Mouse (Mus musculus): ENCODE measurements around the gene Med13l.

The Med13l gene

DNA sequence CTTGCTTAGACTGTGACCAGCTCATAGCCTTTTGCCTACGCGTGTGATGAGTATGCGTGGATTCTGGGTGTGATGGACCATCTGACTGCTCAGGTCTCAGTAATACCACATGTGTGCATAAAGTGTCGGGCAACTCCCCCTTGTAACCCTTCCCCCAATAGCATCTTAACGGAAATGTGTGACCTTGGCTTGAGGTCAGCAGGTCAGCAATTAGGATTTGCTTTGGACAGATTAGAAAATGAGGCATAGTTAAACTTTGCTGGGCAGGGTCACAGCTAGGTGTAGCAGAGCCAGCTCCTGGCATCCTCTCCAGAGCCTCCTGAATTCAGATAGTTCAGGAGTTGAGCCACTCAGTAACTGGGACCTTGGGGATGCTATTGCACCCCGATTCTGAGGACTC is 1.6 kb upstream of the Med13l start:
- no peak for DNase-seq

DNA sequence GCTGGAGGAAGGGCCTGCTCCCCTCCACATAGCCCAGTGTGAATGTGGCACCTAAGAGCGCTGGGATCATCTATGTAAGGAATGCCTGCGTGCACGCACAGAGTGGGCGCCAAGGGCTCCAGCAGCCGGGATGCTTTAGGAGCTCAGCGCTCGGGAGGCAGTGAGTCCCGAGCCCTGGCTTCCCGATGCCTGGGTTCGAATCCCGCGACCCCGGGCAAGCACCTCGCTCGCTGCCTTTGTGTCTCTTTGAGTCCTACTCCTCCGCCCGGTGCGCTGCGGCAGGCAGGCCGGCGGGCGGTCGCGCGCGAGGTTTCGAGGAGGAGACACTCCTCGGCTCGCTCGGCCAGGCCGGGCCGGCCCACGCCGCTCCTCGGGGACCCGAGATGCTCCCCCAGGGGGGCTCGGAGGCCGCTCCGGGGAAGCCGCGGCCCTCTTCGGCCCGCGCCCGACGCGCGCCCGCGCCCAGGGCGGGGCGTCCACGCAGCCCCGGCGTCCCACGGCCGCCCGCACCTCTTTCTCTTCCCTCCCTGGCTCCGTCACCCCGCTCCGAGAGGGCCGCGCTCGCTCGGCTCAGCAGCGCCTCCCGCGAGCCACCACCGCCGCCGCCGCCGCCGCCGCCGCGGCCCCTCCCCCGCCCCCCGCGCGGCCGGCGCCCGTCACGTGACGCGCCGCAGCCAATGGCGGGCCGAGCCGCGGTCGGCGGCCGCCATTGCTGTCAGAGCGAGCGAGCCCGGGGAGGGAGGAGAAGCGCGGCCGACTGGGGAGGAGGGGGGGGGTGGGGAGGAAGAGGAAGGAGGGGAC is 695 bp upstream of the Med13l start:
- DNase-seq, result peak; percentile 69 to 73

DNA sequence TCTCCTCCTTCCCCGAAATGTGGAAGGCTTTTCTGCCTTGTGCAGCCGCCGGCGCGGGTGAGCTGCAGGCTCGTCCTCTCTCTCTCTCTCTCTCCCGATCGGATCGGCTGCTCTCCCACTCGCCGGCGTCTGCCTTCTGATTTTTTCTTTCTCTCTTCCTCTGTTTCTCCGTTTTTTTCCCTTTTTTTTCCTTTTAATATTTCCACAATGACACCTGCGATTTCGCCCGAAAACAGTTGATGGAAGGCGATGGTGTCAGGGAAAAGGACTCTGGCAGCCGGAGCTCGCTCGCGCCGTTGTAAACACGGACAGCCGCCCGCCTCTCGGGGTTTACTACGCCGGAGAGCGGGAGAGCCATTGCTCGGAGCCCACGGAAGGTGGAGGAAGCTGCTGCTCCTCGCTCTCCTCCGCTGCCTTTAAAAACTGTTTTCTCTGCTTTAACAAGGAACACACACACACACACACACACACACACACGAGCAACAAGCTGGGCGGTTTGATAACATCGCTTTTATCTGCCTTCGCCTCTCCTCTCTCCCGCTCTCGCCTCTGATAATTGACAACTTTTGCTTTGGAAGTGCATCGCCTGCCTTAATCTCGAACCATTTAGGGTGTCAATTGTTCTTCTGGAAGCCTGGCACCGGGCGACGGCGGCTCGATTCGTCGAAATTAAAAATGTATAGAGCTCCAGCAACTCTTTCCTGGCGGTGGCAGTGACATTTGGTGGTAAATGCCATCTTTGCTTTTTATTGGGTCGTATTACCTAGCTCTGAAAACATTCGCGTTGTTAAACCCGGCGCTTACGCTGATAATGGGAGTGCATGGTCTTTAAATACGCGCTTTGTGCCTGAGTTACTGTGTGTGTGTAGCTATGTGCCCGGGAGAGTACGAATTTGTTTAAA is 858 bp downstream of the Med13l start:
- peak; percentile 33 to 40 for DNase-seq

DNA sequence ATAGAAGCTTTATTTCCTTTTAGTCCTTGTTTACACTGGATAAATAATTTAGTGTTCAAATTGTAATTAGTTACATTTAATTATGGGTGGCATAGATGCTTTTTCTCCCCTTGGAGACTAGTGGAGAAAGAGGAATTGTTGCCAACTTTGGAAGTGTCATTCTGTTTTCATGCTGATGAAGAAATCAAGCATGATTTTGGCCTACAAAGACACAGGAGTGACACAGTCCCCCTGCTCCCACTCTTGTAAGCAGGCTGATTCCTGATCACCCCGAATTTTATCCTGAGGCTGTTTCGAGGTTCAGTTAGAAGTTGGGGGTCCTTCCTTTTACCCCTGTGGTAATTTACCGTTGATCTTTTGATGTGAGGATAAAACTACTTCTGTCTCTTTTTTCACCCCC is 1.7 kb downstream of the Med13l start:
- no peak for DNase-seq

GRCm38 (mm10) chr5:118563590-118563989 is 3.1 kb downstream of the Med13l start:
- no peak for DNase-seq

DNA sequence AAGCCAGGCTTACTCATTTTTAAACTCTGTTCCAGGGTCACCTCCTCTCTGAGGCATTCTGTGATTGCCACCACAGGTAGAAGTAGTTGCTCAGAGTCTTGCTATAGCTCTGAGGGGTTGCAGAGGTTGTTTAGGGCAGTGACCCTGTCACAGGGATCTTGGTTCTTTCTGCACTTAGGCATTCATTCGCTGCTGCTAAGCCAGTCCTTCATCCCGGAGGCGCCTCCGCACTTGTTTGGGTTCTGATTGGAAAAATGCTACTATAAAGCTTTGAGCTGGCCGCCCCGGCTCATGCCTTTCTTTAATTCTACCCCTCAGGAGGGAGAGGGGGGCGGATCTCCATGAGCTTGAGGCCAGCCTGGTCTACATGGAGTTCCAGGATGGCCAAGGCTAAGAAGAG is 6.9 kb downstream of the Med13l start:
- DNase-seq, result no peak

- DNase-seq, result no peak
Observed at GRCm38 (mm10) chr5:118569017-118569416, 8.5 kb downstream of the Med13l start.

GRCm38 (mm10) chr5:118569606-118570580 is 9.4 kb downstream of the Med13l start:
- peak; percentile 32 to 46 for DNase-seq

DNA sequence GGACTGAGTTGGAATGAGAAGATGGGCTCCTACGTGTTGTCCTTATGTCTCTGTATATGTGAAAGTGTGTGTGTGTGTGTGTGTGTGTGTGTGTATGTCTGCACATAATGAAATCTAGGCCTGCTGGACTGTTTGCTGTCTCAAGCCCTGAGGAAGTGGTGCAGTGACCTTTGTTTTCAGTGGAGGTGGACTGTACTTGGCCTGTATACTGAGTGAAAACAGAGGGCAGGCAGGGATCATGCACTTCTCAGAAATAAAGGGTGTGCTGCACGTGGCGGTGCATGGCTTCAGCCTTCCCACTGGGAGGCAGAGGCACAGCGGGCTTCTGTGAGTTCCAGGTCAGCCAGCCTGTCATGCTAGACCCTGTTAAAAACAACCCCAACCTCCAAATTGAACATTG is 11.0 kb downstream of the Med13l start:
- no peak for DNase-seq

DNA sequence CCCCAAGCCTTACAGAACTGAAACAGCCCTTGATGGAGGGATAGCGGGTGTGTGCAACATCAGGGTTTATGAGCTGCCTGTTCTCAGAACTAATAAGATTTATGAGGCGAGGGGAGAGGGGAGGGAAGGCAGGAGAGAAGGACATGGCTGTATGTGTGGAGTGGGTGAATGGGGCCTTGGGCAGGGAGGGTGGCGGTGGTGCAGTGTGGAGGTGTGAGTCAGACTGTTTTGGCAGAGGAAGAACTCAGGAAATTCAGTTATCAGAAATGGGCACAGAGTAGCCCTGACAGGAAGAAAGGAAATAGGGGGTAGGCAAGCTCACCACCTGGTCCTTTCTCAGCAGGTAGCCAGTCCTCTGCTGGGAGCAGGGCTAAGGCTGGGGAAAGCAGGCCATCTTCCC is 13.8 kb downstream of the Med13l start:
- DNase-seq, result no peak

- no peak for DNase-seq
Observed at GRCm38 (mm10) chr5:118574997-118575396, 14.5 kb downstream of the Med13l start.

- DNase-seq, result no peak
Observed at GRCm38 (mm10) chr5:118575909-118576308, 15.4 kb downstream of the Med13l start.

GRCm38 (mm10) chr5:118576731-118577130 is 16.3 kb downstream of the Med13l start:
- DNase-seq, result no peak

DNA sequence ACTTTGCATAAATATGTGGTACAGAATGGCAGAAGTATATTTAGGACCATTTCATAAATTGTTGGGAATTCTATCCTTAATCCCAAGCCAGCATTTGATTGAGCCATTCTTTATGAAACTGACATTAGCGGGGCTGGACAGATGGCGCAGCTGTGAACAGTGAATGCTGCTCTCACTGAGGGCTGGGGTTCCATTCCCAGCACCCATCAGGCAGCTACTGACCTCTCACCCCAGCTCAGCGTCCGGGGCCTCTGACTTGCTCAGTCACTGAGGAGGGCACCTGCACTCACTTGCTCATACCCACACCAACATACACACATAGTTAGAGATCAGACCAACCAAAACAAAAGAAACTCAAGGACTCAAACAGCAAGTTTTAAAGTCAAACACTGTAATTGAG is 24.9 kb downstream of the Med13l start:
- no peak for DNase-seq

GRCm38 (mm10) chr5:118586560-118586959 is 26.1 kb downstream of the Med13l start:
- DNase-seq, result no peak

DNA sequence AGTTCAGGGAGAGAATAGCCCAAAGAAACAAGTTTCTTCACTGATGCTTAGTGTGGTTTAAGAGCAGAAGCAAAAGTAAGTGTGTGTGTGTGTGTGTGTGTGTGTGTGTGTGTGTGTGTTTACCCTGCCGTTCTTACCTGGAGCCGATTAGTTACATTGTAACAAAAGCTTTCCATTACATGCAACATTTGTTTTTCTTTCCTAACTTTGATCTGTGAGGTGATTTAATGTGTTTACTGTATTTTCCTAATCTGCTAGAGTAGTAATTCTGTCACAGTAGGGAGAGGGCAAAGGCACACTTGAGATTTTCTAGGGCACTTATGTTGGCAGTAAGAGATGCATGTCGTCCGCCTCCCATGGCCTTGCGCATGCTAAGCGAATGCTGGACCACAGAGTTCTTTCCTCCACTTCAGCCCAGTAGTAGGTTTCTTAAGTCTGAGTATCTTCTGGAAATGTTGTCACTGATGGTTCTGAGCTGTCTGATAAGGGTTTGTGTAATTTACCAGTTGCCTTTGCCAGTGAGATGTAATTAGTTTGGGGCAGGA is 28.0 kb downstream of the Med13l start:
- DNase-seq, result no peak

DNA sequence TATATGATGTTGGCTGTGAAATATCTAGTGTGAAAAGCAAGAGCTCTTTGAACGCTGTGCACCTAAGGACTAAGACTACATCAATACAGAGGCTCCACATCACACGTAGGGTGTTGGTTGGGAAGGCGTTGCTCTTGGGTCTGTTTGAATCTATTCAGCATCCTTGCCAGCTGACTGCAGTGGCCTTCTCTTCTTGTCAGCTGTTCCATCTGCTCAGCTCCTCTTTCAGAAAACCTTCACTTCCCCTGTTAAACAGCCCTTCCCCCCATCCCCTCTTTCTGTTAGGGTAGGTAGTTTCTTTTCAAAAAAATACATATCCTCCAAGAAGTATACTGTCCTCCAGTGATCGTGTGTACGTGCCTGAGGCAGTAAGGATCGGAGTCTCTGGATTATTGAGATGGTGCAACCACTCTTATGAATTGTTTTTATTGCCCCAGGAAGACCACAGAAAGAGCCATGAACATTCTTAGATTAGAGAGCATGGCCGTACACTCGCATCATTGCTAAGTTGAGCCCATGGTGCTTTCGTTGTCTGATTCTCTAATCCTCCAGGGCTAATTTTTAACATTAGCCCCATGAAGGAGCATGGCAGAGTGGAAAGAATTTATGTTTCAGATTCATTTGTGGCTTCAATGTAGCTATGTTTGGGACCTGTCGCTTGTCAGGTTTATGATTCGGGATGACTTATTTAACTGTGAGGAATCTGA is 28.9 kb downstream of the Med13l start:
- peak in 1 of 2 experiments; percentile 51 for DNase-seq

DNA sequence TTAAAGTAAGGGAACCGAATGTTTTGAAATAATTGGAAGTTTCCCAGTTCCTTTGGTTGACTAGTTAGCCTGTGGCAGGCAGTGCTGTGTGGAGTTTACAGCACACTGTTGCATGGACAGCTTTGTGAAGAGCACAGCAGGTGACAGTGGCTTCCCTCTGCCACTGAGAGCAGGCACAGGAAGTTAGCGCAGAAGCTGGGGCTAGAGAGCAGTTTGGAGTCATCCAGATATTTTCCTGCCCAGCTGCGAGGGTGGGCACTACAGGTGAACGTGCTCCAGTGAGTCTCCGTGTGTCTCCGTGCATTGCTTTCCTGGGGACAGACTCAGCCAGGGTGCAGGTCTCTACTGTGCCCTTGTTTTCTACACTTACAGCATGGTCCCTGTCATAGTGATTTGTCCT is 30.4 kb downstream of the Med13l start:
- peak; percentile 40 to 61 for DNase-seq

- DNase-seq, result peak in 1 of 2 experiments; percentile 35
Observed at GRCm38 (mm10) chr5:118591826-118592499, 31.5 kb downstream of the Med13l start.

DNA sequence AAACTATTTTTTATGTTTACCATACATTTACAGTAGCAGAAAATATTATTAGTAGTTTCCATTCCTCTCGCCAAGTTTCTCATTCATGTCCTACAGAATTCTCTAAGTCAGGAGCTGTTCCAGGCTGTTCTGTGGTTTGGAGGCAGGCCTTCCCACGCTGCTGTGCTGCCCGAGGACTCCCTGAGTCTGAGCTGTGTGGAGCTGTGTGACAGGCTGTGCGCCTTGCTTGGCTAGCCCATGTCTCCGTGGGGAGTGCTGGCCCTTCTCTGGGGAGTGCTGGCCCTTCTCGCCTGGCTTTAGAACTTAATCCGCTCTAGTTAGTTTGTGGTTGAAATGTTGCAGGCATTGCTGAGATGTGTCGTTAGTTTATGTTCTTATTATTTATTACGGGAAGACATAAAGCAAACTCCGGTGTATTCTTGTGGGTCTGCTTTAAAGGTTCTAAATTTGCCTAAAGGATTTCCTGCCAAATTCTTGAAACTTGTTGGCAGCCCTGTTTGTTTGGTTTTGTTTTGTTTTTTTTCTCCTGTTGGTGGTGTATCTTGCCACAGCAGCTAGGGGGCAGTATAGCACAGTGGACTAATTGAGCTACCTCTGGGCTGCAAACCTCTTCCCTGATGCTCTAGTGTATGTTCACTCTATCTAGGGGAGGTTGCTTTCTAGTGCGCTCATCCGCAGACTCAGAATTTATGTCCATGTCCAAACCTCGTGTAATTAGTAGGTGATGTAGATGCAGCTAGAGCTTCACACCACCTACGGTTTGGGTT is 34.2 kb downstream of the Med13l start:
- no peak for DNase-seq

Measured in thymus, adult 18-20 months (tissue).